Mouse (Mus musculus): ENCODE results near the gene Lifr. TPM values are rescaled to one million over a fixed set of nuclear protein-coding genes. Genes with fewer than 3 reads are reported as not detected.

Lifr gene
- polyA plus RNA-seq, 1 experiment from 2014 or later = 24.9 TPM

DNA sequence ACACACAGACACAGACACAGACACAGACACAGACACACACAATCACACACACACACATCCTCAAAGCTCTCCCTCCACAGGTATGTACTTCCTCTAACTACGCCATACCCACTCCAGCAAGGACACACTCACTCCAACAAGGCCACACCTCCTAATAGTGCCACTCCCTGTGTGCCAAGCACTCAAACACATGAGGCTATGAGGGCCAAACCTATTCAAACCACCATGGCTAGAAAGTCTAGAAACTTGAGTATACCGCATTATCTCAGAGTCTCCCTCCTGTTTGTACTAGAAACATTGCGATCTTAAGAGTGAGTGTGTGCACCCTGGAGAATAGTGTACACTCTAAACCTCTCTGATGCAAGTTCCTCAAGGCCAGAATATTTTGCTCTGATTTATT lies 125.4 kb downstream of the Lifr start:
- no peak for DNase-seq (ENCODE audit: low spot score)
- no peak overlapping the region for H3K27ac ChIP-seq (ENCODE audit: low read depth, low read length)
- H3K36me3 ChIP-seq (ENCODE audit: control insufficient read depth, insufficient read depth, low read length) = no peaks in the 10 kb centered on the region
- H3K27me3 ChIP-seq (ENCODE audit: control insufficient read depth, insufficient read depth, low read length) = no peaks in the 10 kb centered on the region
- no peaks in the 10 kb centered on the region for H3K4me1 ChIP-seq (replicated peaks; ENCODE audit: control insufficient read depth, insufficient read depth, low read length)
- H3K9me3 ChIP-seq (ENCODE audit: control insufficient read depth, low read length) = no peaks in the 10 kb centered on the region
- WGBS = 96% methylated on average over 3 of the region's 3 CpGs
- no peak overlapping the region for H3K4me3 ChIP-seq (ENCODE audit: low read depth, low read length)
- ATAC-seq (ENCODE audit: low FRiP score) = no peak
- no peak overlapping the region for H3K4me2 ChIP-seq (replicated peaks; ENCODE audit: low read depth, low read length)
- no peak overlapping the region for H3K9ac ChIP-seq (ENCODE audit: low read depth, low read length)

GRCm38 (mm10) chr15:7216581-7217272 lies 126.3 kb downstream of the Lifr start:
- no peak for ATAC-seq (ENCODE audit: low FRiP score)
- Histone ChIP-seq H3K9ac (ENCODE audit: low read depth, low read length) (no peak overlapping the region), H3K4me3 (ENCODE audit: low read depth, low read length) (no peak overlapping the region), H3K27me3 (ENCODE audit: control insufficient read depth, insufficient read depth, low read length) (no peaks in the 10 kb centered on the region), H3K4me2 (replicated peaks; ENCODE audit: low read depth, low read length) (no peak overlapping the region), H3K9me3 (ENCODE audit: control insufficient read depth, low read length) (no peaks in the 10 kb centered on the region), H3K36me3 (ENCODE audit: control insufficient read depth, insufficient read depth, low read length) (no peaks in the 10 kb centered on the region), H3K27ac (ENCODE audit: low read depth, low read length) (no peak overlapping the region), H3K4me1 (replicated peaks; ENCODE audit: control insufficient read depth, insufficient read depth, low read length) (no peaks in the 10 kb centered on the region)
- DNase-seq (ENCODE audit: low spot score) = no peak
- WGBS = 86% methylated on average over 9 of the region's 9 CpGs

DNA sequence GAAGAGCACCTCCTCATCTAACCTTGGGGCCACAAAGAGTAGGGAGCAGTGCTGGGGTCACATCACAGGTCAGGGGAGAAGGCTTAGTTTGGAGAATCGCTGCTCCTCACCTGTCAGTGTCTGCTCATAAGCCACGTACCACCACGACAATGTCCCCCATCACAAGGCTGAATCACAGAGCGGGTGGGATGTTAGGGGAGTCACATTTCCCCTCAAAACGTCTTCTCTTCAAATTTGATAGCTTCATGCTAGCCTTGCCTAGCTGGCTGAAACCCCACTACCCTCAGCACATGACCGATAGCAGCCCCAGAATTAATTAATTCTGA lies 126.8 kb downstream of the Lifr start:
- WGBS = 88% methylated on average over 6 of the region's 6 CpGs
- H3K36me3 ChIP-seq (ENCODE audit: control insufficient read depth, insufficient read depth, low read length) = no peaks in the 10 kb centered on the region
- no peak overlapping the region for H3K27ac ChIP-seq (ENCODE audit: low read depth, low read length)
- no peaks in the 10 kb centered on the region for H3K4me1 ChIP-seq (replicated peaks; ENCODE audit: control insufficient read depth, insufficient read depth, low read length)
- H3K4me2 ChIP-seq (replicated peaks; ENCODE audit: low read depth, low read length) = no peak overlapping the region
- ATAC-seq (ENCODE audit: low FRiP score) (no peak), DNase-seq (ENCODE audit: low spot score) (no peak)
- no peak overlapping the region for H3K9ac ChIP-seq (ENCODE audit: low read depth, low read length)
- no peaks in the 10 kb centered on the region for H3K27me3 ChIP-seq (ENCODE audit: control insufficient read depth, insufficient read depth, low read length)
- H3K4me3 ChIP-seq (ENCODE audit: low read depth, low read length) = no peak overlapping the region
- no peaks in the 10 kb centered on the region for H3K9me3 ChIP-seq (ENCODE audit: control insufficient read depth, low read length)

- no peaks in the 10 kb centered on the region for H3K27me3 ChIP-seq (ENCODE audit: control insufficient read depth, insufficient read depth, low read length)
- no peak overlapping the region for H3K4me2 ChIP-seq (replicated peaks; ENCODE audit: low read depth, low read length)
- no peak overlapping the region for H3K27ac ChIP-seq (ENCODE audit: low read depth, low read length)
- whole genome bisulfite sequencing = 37% methylated on average over 11 of the region's 11 CpGs
- no peaks in the 10 kb centered on the region for H3K36me3 ChIP-seq (ENCODE audit: control insufficient read depth, insufficient read depth, low read length)
- no peak for ATAC-seq (ENCODE audit: low FRiP score)
- H3K9me3 ChIP-seq (ENCODE audit: control insufficient read depth, low read length) = no peaks in the 10 kb centered on the region
- H3K4me1 ChIP-seq (replicated peaks; ENCODE audit: control insufficient read depth, insufficient read depth, low read length) = no peaks in the 10 kb centered on the region; the same call in 1 of the 2 replicates
- no peak for DNase-seq (ENCODE audit: low spot score)
- H3K9ac ChIP-seq (ENCODE audit: low read depth, low read length) = no peak overlapping the region
- H3K4me3 ChIP-seq (ENCODE audit: low read depth, low read length) = no peak overlapping the region
Measured at GRCm38 (mm10) chr15:7222809-7223208, 132.4 kb downstream of the Lifr start.

- no peak for DNase-seq (ENCODE audit: low spot score)
- H3K4me2 ChIP-seq (replicated peaks; ENCODE audit: low read depth, low read length) = no peak overlapping the region
- no peaks in the 10 kb centered on the region; the same call in 1 of the 2 replicates for H3K4me1 ChIP-seq (replicated peaks; ENCODE audit: control insufficient read depth, insufficient read depth, low read length)
- no peak overlapping the region for H3K27ac ChIP-seq (ENCODE audit: low read depth, low read length)
- 78% methylated on average over 12 of the region's 12 CpGs for WGBS
- H3K9me3 ChIP-seq (ENCODE audit: control insufficient read depth, low read length) = no peaks in the 10 kb centered on the region
- H3K4me3 ChIP-seq (ENCODE audit: low read depth, low read length) = no peak overlapping the region
- no peak for ATAC-seq (ENCODE audit: low FRiP score)
- no peaks in the 10 kb centered on the region for H3K27me3 ChIP-seq (ENCODE audit: control insufficient read depth, insufficient read depth, low read length)
- no peaks in the 10 kb centered on the region for H3K36me3 ChIP-seq (ENCODE audit: control insufficient read depth, insufficient read depth, low read length)
- no peak overlapping the region for H3K9ac ChIP-seq (ENCODE audit: low read depth, low read length)
Measured at GRCm38 (mm10) chr15:7224151-7224775, 133.8 kb downstream of the Lifr start.

- Histone ChIP-seq H3K4me3 (ENCODE audit: low read depth, low read length) (no peak overlapping the region), H3K9ac (ENCODE audit: low read depth, low read length) (no peak overlapping the region), H3K36me3 (ENCODE audit: control insufficient read depth, insufficient read depth, low read length) (no peaks in the 10 kb centered on the region), H3K4me1 (replicated peaks; ENCODE audit: control insufficient read depth, insufficient read depth, low read length) (no peaks in the 10 kb centered on the region; the same call in 1 of the 2 replicates), H3K27me3 (ENCODE audit: control insufficient read depth, insufficient read depth, low read length) (no peaks in the 10 kb centered on the region), H3K9me3 (ENCODE audit: control insufficient read depth, low read length) (no peaks in the 10 kb centered on the region), H3K27ac (ENCODE audit: low read depth, low read length) (no peak overlapping the region), H3K4me2 (replicated peaks; ENCODE audit: low read depth, low read length) (no peak overlapping the region)
- peak; percentile 74 for ATAC-seq (ENCODE audit: low FRiP score)
- peak; percentile 87 for DNase-seq (ENCODE audit: low spot score)
- WGBS = 3% methylated on average over 5 of the region's 5 CpGs
Measured at GRCm38 (mm10) chr15:7226225-7226624, 135.8 kb downstream of the Lifr start.

GRCm38 (mm10) chr15:7233393-7234090 lies 143.1 kb downstream of the Lifr start:
- no peaks in the 10 kb centered on the region for H3K36me3 ChIP-seq (ENCODE audit: control insufficient read depth, insufficient read depth, low read length)
- H3K27me3 ChIP-seq (ENCODE audit: control insufficient read depth, insufficient read depth, low read length) = no peaks in the 10 kb centered on the region
- ATAC-seq (ENCODE audit: low FRiP score) = no peak
- no peaks in the 10 kb centered on the region for H3K4me1 ChIP-seq (replicated peaks; ENCODE audit: control insufficient read depth, insufficient read depth, low read length)
- H3K27ac ChIP-seq (ENCODE audit: low read depth, low read length) = no peak overlapping the region
- no peak for DNase-seq (ENCODE audit: low spot score)
- 79% methylated on average over 13 of the region's 13 CpGs for WGBS
- H3K9me3 ChIP-seq (ENCODE audit: control insufficient read depth, low read length) = no peaks in the 10 kb centered on the region
- no peak overlapping the region for H3K4me2 ChIP-seq (replicated peaks; ENCODE audit: low read depth, low read length)
- H3K9ac ChIP-seq (ENCODE audit: low read depth, low read length) = no peak overlapping the region
- no peak overlapping the region for H3K4me3 ChIP-seq (ENCODE audit: low read depth, low read length)

DNA sequence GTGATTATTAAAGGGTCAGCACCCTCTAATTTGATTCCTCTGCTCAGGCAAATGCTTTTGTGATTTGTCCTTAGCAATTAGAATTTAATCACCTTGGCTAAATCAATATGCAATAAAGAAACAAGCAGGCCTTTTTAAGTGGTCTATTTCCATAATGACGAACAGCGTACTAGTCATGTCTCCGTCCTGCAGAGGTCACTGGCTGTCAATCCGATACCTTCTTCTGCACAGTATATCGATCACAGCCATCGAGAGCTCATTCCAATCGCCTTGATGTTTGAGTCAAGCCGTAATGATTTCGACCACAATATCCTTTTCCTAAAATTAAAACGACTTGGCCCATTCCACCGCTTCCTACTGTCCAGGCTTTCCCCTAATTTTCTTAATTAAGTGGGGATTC lies 149.5 kb downstream of the Lifr start:
- ATAC-seq (ENCODE audit: low FRiP score) (peak; percentile 53; the same call in 1 of the 2 replicates), DNase-seq (ENCODE audit: low spot score) (no peak)

GRCm38 (mm10) chr15:7240950-7241349 lies 150.5 kb downstream of the Lifr start:
- ATAC-seq (ENCODE audit: low FRiP score) = no peak
- Histone ChIP-seq H3K27me3 (ENCODE audit: control insufficient read depth, insufficient read depth, low read length) (no peaks in the 10 kb centered on the region), H3K9me3 (ENCODE audit: control insufficient read depth, low read length) (no peaks in the 10 kb centered on the region), H3K9ac (ENCODE audit: low read depth, low read length) (no peak overlapping the region), H3K4me1 (replicated peaks; ENCODE audit: control insufficient read depth, insufficient read depth, low read length) (no peaks in the 10 kb centered on the region), H3K4me3 (ENCODE audit: low read depth, low read length) (no peak overlapping the region), H3K36me3 (ENCODE audit: control insufficient read depth, insufficient read depth, low read length) (no peaks in the 10 kb centered on the region), H3K27ac (ENCODE audit: low read depth, low read length) (no peak overlapping the region), H3K4me2 (replicated peaks; ENCODE audit: low read depth, low read length) (no peak overlapping the region)
- DNase-seq (ENCODE audit: low spot score) = no peak
- WGBS = 71% methylated on average over 3 of the region's 3 CpGs

More for the DNA sequence above, 149.5 kb downstream of the Lifr start:
- Histone ChIP-seq H3K4me1 (replicated peaks; ENCODE audit: control insufficient read depth, insufficient read depth, low read length) (no peaks in the 10 kb centered on the region), H3K4me2 (replicated peaks; ENCODE audit: low read depth, low read length) (no peak overlapping the region), H3K9ac (ENCODE audit: low read depth, low read length) (no peak overlapping the region), H3K4me3 (ENCODE audit: low read depth, low read length) (no peak overlapping the region), H3K36me3 (ENCODE audit: control insufficient read depth, insufficient read depth, low read length) (no peaks in the 10 kb centered on the region), H3K27ac (ENCODE audit: low read depth, low read length) (no peak overlapping the region), H3K27me3 (ENCODE audit: control insufficient read depth, insufficient read depth, low read length) (no peaks in the 10 kb centered on the region), H3K9me3 (ENCODE audit: control insufficient read depth, low read length) (no peaks in the 10 kb centered on the region)
- 83% methylated on average over 11 of the region's 11 CpGs for WGBS

All from hindbrain, embryonic 11.5 days (tissue).